Mouse (Mus musculus): ENCODE data around the gene Rpl14.

Gene Rpl14

GRCm38 (mm10) chr9:120571593-120572385 is 545 bp downstream of the Rpl14 start:
- DNase-seq = no peak

- DNase-seq = no peak
Observed at GRCm38 (mm10) chr9:120575748-120576661, 4.8 kb downstream of the Rpl14 start.

DNA sequence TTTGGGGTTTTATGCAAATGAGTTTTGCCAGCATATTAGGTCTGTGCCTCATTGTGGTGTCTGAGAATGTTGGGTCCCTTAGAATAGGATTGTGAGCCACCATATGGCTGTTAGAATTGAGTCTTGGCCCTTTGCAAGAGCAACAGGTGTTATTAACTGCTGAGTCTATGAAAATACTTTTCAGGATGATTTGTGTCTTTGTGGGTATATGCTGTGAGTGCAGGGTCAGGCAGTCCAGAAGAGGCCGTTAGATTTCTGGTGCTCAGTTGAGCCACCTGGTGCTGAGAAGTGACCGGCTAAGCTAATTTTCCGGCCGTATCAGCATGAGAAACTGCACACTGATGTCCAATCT is 5.4 kb downstream of the Rpl14 start:
- DNase-seq = no peak

DNA sequence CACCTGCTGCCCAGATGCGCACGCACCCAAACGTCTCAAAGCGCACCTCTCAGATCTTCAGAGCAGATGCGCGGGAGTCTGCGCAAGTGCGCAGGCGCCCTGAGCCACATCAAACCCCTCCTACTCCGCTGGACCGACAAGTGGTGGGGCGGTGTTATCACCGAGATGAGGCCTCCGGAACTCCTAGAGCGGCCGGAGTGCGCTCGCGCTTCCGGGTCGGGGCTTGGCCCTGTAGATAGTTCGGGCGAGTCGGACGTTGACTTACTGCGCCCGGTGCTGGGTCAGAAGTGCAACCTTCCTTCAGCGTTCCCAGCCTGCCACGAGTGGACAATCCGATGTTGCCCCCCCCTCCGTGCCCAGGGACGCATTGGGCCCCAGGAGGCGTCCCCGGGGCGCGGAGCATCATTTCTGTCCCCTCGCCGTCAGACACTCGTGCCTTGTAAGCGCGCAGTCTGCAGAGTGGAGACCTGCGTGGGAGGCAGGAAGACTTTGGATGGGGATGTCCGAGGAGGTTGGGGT is 5.9 kb downstream of the Rpl14 start:
- peak; percentile 99 for DNase-seq

DNA sequence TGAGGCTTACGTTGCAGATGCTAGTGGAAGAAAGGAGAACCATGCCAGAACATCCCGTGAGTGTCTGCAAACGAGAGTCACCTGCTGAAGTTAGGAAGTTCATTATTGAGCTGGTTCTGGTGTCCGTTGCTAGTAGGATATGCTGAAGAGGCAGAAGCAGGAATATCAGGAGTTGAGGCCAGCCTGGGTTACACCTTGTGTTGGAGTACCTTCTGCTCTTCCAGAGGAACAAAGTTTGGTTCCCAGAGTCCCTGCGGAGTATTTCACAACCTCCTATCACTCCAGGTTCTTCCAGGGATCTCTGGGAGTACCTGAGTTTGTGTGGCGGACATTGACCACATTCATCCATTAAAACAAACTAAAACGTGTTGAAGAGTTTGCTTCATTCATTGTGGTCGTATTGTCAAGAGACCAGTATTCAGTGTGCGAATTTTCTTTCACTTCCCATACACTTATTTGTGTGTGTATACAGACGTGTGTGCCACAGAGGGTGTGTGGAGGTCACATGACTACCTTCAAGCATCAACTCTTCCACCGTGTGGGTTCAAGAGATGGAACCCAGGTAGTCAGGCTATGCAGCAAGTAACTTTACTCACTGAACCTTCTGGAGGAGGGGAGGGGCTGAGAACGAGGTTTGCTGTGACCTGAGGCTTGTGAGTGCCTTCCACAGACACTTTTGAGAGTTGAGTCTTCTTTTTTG is 6.6 kb downstream of the Rpl14 start:
- no peak for DNase-seq

DNA sequence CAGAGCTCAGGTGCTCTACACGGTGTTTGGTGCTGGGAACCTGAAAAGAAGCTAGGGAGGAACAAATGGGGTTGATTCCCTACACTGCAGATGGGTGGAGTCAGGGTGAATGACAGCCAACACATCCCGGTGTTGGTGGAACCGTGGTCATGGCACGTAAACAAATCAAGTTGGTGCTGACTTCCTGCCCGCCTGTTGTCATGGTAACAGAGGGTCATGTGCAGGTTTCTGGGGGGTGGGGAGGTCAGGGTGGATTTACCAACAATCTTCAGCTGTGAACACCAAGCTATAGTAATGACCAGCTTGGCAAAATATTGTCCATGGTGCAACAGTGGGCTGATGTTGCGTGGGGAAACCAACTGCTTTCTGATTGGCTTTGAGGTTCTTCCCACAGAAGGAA is 7.5 kb downstream of the Rpl14 start:
- DNase-seq = no peak

GRCm38 (mm10) chr9:120579808-120580207 is 8.6 kb downstream of the Rpl14 start:
- DNase-seq = no peak

- DNase-seq = no peak
Observed at GRCm38 (mm10) chr9:120581941-120582618, 10.8 kb downstream of the Rpl14 start.

DNA sequence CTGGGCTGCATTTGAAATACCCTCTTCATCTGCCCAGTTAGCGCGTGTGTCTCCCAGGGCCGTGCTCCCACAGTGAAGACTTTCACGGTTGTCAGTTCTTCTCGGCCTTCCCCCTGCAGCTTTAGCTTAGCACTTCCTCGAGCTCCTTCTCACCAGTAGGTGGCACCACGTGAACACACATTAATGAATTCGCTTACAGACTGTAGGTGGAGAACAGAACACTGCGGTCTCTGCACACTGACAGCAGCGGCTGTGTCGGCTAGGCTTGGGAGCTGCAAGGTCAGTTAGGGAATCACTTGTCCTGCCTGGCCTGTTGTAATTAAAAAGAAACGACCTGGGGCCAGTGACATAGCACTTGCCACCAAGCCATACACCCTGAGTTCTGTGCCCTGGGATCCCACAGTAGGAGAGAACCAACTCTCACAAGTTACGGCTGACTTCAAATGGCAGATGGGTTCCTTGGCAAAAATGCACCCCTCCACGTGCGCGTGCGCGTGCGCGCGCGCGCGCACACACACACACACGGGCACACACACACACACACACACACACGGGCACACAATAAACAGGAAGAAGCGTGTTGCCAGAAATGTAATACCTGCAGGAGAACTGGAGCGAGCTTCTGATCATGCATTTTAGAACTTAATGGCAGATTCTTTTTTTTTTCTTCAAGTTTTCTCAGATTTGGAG is 11.5 kb downstream of the Rpl14 start:
- peak; percentile 95 for DNase-seq

DNA sequence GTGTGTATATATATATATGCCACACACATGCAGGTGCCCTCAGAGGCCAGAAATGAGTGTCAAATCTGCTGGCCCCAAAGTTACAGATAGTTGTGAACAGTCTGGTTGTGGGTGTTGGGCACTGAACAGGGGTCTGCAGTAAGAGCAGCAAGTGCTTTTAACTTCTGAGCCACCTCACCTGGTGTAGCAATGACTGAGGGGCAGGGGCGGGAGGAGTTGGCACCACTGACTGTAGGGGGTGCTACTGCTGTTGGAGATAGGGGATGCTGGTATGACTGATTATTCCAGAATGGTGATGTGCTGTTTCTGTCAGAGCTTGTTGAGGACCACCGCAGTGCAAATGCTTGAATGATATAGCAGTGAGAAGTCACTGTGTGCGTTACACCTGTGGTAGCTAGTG is 12.1 kb downstream of the Rpl14 start:
- no peak for DNase-seq

GRCm38 (mm10) chr9:120586546-120586945 is 15.3 kb downstream of the Rpl14 start:
- DNase-seq = peak; percentile 87

DNA sequence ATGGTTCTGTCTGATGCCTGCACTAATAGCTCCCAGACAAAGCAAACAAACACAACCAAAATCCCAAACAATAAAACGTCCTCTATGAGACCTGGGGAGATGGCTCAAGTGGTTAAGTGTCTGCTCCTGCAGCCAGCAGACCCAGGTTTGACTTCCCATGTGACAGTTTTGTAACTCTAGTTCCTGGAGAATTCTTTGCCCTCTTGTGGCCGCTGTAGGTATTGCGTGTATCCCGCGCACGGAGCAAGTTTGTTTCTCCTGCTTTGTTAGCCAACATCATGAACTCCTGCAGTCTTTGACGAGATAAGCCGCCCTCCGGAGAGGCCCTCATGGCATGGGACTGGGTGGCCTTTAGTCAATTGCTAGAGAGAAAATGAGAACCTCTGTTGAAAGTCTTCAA is 20.2 kb downstream of the Rpl14 start:
- DNase-seq = peak; percentile 84

DNA sequence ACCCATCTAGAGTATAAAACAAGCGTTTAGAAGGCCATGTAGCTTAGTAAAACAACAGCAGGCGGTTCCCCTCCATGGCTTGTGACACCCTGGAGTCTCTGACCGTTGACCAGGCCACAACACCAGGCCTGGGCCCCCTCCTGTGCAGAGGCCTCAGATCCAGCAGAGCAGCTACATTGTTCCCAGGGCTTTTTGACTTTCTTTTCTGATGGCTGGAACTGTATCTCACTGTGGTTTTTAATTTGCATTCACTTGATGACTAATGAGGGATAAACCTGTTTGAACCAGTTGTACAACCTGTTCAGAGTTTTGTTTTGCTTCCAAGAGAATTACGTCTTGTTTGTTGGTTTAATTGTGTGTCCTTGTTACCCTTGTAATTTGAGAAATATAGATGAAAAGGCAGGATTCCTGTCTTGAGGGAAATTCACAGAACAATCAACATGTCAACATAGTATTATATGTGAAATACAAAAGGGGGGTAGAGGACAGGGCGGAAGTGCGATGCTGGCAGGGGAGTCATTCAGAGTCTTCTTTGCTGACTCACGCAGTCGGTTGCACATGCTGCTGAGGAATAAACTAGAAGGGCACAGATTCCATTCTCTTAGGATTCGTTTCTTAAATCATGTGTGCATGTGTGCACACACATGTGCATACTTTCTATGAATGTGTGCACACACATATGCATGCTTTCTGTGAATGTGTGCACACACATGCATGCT is 22.3 kb downstream of the Rpl14 start:
- DNase-seq = no peak

DNA sequence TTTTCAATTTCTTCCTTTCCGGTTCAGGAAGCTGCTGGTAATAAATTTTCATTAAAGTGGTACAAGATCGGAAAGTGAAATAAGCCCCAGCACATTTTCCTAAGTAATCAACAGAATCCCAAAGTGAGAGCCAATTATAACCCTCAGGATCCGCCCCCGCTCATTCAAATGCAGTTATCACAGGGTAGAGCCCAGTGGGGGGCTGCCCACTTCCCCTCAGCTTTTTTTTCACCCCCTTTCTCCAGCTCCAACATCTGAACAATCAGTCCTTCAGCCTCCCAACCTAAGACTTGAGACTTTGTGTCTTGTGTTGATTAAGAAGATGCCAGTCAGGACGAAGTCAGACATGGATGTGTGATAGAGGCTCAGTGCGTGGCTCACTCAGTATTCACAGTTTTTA is 23.6 kb downstream of the Rpl14 start:
- DNase-seq = no peak

DNA sequence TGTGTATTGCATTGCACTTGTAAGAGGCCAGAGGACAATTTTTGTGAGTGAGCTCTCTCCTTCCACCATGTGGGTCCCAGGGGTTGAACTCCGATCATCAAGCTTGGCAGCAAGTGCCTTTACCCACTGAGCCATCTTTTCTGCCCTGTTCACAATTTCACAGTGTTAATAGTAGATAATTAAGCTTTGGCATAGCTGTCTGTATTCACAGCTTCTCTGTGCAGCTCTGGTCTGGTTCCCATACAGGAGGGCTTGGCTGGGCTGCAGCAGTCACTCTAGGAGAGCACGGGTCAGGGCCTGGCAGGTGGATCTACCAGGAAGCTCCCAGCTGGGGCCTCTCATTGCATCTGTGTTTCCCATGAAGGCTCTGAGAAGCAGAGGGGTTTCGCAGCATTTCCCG is 24.1 kb downstream of the Rpl14 start:
- peak; percentile 25 for DNase-seq

DNA sequence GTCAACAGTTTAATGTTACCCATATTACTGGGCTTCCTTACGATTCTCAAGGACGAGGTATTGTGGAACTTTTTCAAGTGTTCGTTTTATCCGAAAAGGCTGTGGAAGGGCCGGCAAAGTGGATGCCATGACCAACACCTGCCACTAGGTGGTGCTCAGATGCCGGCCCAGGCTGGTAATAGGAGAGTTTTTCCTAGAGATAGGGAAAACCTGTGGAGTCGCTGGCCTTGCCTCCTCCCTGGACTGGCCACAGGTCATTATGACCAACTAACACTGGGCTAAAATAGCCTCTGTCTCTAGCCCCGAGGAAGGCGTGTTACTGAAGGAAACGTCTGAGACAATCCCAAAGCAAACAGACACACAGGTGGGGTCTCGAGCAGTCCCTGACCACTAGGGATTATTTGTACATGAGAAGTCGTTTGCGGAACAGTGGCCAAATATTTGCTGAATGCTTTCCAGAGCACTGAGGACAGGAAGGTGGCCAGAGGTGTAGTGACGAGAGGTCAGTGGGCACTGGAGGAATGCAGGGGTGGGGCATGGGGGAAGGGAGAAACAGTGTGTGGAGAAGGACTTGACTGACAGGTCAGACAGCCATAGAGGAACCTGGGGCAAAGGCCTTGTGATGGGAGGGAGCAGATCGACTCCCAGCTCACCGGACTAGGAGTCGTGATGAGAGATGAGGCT is 30.4 kb downstream of the Rpl14 start:
- DNase-seq = peak; percentile 80

- DNase-seq = no peak
Observed at GRCm38 (mm10) chr9:120602172-120602838, 31.1 kb downstream of the Rpl14 start.

GRCm38 (mm10) chr9:120602839-120603511 is 31.7 kb downstream of the Rpl14 start:
- DNase-seq = peak; percentile 89

DNA sequence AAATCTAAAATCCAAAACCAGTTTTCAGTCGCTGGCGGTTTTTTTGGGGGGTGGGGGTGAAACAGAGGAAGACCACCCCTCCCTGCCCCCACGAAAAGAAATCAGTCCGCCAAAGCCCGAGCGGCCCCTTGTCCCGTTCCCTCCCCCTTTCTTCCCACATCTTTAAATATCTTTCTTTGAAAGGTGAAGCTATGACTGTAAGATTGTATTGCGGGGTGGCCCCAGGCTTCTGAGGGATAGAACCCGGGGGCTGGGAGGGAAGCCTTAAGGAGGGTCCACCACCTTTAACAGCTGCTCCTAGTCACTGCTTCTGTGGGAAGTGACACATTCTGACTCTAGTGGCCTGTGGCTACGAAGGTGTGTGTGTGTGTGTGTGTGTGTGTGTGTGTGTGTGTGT is 32.3 kb downstream of the Rpl14 start:
- DNase-seq = no peak

GRCm38 (mm10) chr9:120603956-120604355 is 32.7 kb downstream of the Rpl14 start:
- no peak for DNase-seq

Data from retina, postnatal 1 day (tissue).